Mouse (Mus musculus): ENCODE results near the gene Trafd1.

The Trafd1 gene

DNA sequence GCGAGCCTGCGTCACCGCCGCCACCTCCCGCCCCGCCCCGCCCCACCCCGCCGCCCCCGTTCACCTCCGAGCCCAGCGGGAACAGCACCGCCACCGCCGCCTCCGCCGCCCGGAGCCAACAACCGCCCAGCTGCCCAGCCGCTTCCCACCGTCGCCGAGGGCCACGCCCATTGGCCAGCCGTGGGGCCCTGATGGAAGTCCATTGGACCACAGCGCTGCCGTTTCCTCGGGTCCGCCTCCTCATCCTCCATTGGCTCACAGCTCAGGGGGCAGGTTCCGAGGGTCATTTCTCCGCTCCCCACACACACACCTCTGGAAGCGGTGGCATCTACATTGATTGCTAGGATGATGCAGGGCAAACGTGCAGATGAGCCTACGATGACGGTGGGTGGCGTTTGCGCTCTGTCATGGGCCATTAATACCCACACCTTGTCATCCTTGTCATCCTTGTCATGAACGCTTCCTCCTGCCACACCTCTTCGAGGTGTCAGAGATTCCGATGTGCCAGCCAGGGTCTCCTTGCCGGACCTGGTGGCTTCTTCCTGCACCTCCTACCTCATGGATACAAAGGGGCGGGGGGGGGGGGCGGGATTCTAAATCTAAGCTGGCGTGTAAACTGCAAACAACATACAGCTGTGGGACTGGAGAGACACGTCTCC, at the start of gene Trafd1:
Trafd1 (minus strand) TSS at position 172 of the 659 bp plus-strand sequence.
- peak; percentile 94 for DNase-seq (ENCODE audit: low read depth, low spot score)

DNA sequence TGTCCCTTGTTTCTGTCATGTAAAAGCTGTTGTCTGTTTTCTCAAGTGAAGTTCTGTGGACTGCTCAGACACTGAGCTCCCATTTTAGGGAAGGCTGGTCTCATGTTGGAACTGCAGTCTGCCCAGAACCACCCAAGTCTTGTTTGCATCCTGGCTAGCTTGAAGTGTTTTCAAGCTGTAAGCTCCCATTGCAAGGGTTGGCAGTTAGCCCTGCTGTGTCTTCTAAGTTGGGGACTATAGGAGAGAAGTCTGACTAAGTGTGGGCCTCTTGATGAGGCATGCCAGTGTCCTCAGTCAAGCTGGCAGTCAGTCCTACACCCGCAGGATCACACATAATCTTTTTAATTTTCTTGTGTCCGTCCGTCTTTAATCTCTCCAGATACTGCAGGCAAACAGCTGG, 43.5 kb upstream of the Trafd1 start:
- no peak for DNase-seq (ENCODE audit: low read depth, low spot score)

DNA sequence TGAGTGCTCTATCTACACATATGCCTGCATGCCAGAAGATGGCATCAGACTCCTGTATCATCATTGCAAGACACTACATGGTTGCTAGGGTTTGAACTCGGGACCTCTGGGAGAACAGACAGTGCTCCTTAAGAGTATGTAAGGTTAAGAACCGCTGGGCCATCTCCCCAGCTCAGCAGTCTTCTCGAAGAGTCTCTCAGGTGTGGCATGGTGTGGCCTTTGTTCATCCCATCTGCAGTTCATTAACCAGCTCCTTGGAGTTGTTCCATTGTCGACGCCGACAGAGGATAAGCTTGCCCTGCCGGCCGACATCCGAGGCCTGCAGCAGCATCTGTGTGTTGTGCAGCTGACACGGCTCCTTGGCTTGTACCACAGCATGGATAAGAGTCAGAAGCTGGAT, 37.9 kb upstream of the Trafd1 start:
- DNase-seq (ENCODE audit: low read depth, low spot score): no peak

DNA sequence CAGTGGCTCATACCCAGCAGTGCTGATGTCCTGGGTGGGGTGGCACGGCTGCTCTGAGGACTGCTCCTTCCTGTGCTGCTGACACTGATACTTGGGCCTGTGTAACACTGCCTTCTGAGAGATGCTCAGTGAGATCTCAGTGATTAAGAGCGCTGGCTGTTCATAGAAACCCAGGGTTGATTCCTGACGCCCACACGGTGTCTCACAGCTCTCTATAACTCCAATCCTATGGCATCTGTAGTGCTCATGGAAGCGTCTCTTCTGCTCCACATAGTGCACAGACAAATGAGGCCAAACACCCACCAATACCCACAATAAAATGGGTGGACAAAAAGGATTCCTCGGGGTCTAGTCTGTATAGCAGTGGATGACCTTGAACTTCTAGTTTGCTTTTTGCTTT, 37.4 kb upstream of the Trafd1 start:
- DNase-seq (ENCODE audit: low read depth, low spot score): no peak

DNA sequence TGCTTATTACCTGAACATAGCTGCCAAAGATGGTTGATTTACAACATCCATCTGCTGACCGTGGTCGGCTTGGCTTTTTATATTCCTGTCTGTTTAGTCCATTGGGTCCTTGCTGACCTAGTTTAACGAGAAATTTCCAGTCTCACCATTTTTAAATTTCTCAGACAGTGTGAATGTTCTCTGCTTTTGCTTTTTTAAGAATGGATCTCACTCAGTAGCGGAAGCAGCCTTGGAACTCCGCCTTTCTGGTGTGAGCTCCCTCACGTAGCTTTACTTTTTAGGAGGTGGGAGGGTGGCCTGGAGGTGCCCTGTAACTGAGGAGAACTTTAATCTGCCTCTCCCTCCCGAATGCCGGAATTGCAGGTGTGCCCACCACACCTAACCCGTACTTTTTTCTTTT, 35.3 kb upstream of the Trafd1 start:
- DNase-seq (ENCODE audit: low read depth, low spot score): no peak

DNA sequence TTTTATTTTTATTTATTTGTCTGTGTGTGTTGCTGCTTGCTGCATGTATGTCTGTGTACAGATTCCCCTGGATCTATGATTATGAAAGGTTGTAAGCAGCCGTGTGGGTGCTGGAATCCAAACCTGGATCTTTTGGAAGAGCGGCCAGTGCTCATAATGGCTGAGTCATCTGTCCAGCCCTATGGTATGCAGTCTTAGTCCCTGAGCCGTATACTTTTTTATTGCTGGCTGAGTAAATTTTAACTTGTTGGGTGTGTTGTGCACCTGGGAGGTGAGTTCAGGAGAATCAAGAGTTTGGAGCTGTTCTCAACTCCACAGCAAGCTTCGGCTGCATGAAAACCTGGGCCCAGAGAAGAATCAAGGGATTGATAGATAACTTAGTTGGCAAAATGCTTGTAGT, 25.5 kb upstream of the Trafd1 start:
- DNase-seq (ENCODE audit: low read depth, low spot score): no peak

DNA sequence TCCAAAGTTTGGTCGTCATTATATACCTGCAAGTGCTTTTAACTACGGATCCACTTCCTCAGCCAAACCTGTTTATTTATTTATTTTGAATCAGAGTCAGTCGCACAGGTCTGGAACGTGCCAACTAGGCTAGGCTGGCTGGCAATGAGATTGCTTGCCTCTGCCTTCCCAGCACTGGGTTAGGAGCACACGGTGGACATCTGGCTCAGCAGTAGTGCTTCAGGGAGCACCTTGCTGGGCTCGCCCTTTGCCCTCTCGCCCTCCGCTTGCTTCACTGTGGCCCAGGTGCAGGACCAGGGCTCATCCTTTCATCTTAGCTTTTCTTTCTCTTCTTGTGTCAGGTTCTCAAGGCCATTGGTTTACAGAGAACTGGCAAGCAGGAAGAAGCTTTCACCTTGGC, 22.4 kb upstream of the Trafd1 start:
- DNase-seq (ENCODE audit: low read depth, low spot score): no peak

DNA sequence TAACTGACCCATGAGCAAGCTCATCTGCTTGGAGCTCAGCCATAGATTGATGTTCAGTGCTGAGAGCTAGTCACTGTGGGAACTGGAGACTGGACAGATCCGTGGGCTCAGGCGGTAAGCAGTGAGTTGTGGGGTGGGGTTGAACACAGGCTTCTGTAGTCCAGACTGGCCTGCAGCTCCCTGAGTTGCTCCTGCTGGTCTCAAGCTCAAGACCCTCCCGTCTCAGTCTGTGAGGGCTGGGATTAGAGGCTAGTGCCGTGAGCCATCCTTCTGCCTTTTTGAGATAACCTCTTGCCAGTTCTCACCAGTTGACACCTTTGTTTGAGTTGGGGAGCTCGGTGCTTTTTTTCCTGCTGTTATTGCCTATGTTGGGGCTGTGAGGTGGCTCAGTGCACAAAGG, 15.4 kb upstream of the Trafd1 start:
- no peak for DNase-seq (ENCODE audit: low read depth, low spot score)

DNA sequence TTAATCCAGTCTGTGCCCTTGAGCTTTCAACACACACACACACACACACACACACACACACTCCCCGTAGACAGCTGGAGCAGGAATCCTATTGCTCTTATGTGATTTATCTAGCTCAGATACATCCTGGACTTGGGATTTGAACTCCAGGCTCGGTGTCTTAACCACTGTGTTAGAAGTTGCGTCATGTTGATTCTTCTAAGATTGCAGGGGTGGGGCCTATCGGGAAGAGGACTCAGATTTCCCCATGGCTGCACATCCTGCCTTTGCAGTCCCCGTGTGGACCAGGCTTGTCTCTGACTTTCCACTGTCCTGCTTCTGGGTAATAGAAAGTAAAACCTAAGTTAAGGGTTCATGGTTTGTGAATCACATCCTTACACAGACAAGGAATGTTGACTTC, 14.6 kb upstream of the Trafd1 start:
- no peak for DNase-seq (ENCODE audit: low read depth, low spot score)

DNA sequence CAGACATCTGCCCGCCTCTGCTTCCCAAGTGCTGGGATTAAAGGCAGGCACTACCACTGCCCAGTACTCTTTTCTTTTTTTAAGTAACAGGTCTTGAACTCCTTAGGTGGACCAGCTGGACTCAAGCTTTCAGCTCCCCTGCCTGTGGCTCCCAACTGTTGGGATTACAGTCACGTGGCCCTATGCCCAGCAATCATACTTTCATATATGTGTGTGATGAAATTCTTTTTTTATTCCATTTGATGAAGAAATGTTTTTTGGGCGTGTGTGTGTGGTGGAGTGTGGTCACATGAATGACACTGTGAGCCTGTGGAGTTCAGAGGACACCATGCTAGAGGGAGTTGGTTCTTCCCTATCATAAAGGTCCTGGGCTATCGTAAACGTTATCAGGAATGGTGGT, 14.1 kb upstream of the Trafd1 start:
- no peak for DNase-seq (ENCODE audit: low read depth, low spot score)

DNA sequence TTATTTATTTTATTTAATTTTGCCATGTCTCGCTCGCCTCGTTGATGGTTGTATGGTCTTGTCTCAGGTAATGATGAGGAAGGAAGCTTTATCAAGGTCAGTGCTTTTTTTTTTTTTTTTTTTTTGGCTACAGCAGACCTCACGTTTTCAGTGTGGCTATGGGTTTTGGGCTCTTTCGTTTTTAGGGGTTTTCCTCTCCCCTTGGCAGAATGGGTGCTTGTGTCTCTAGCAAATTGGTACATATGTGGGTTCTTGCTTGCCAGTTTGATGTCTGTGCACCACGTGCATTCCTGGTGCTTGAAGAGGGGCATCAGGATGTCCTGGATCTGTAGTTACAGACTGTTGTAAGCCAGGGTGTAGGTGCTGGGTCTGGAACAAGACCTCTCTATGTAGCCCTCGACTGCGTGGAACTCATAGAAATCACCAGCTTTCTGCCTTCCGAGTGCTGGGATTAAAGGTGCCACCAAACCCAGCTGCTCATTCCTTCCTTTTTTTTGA, 13.6 kb upstream of the Trafd1 start:
- DNase-seq (ENCODE audit: low read depth, low spot score): no peak

DNA sequence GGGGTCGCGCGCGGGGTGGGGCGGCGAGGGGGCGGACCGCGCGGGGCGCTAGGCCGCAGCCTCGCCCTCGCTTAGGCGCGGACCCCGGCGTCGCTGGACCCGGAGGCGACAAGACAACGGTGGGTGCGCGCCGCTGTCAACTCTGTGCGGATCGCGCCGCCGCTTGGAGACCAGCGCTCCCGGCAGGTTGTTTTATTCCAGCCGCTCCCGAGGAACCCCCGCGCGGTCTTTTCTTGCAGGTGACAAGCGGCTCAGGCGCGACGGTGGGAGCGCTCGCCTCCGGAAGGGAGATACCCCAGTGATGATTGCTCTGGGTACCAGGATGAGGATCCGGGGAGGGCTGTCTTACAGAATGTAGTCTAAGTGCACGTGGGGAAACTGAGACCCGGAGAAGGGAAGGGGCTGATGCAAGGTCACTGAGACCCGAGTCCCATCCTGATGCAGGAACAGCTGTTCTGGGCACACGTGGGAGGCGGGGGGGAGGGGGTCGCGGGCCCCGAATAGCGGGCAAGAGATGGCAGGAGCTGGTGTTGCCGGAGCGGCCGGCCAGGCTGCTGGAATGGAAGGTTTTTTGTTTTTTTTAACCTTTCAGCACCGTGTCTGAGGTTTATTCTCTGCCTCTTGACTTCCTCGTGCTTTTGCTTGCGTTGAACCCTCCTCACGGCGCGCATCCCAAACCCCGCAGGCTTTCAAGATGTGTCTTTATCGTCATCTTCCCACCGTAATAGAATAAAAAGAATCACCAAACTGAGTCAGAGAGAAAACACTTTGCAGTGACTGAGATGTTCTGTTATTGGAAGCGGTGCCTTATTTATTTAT, 12.9 kb upstream of the Trafd1 start:
- peak; percentile 52 for DNase-seq (ENCODE audit: low read depth, low spot score)

DNA sequence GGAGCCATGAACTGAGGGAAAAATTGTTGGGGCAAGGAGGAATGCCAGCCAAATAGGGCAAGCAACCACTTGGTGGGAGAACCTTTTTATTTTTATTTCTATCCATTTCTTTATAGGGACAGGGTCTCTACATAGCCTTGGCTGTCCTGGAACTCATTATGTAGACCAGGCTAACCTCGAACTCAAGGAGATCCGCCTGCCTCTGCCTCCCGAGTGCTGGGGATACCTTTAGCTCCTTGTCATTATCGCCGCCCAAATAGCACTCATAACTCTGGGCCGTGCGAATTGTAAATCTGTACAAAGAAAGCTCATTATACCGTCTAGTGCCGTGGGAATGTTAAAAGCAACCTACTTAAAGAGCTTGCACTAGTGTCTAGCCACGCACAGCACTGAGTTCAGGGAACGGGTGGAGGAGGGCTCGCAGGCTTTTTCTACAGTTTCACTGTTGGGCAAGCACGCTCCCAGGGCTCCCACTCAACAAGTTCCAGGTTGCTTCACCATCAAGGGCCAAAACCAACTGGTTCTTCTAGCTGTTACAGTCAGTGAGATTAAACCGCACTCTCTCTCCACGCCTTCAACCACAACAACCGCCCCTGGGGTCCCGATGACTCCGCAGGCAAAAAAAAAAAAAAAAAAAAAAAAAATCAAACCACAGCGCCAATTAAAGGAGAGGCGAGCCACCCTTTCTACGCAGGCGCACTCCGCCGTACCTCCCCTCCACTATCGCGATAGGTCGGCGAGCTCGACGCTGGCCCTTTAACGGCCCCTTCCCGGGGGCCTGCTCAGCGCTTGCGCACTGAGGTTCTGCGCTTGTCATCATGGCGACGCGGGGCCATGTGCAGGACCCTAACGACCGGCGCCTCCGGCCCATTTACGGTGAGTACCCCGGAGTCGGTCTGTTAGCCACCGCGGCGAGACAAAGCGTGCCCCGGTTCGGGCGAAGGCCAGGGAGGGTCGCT, 12.0 kb upstream of the Trafd1 start, which contains the start of gene Naa25:
Naa25 (plus strand) TSS at position 750 of the 959 bp plus-strand sequence.
- DNase-seq (ENCODE audit: low read depth, low spot score): peak; percentile 98

DNA sequence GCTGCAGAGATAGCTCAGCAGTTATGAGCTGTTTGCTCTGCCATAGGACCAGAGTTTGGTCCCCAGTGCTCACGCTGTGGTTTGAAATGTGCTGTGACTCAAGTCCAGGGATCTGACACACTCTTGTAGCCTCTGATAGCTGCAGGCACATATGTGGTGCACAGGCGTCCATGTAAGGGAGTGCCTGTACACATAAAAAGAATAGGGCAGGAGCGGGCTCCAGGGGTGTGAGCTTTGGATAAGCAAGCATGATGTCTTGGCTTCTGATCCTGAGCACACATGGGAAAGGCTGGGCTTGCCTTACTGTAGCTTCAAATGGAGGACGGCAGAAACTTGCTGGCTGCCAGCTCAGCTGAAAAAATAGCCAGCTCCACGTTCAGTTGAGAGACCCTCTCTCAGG, 10.2 kb upstream of the Trafd1 start:
- no peak for DNase-seq (ENCODE audit: low read depth, low spot score)

DNA sequence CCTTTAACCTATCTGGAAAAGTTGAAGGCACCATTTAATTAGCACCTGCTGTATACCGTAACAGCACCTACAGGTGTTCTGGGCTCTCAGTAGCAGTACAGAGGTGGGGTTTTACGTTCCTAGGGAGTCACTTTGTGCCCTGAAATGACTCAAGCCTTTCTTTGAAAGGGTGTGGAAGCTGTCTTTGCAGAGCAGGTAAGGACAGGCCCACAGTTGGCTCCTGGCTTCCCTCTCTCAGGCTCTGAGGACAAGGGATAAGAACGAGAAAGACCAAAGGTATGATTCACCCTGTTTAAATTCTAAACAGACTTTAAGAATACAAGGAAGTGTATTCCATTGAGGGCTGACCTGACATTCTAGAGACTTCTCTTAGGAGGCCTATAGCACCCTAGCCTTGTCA, 8.0 kb upstream of the Trafd1 start:
- DNase-seq (ENCODE audit: low read depth, low spot score): no peak

DNA sequence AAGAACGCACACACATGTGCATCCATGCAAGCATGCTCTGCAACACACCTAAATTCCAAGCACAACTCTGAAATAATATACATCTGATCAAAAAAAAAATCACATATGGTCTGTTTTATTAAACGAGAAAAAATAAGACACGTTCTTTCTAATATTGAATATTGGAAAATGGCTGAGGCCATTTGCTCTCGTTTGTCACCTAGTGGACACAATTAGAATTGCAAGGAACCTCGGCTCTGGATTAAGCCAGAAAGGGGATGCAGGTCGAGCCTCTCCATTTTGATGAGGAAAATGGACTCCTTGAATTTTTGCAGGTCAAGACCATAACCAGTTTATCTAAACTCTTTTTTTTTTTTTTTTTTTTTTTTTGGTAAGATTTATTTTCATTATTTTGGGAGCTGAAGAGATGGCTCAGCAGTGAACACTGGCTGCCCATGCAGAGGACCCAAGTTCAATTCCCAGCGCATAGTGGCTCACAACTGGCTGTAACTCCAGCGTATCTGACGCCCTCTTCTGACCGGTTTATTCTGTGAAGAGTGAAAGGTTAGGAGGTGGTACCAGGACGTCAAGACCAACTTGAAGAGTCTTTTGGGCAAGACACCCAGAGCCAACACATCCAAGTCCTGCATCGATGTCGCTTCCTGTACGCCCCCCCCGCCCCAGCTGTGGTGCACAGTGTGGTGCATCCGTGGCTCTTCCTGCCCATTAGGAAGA, 7.4 kb upstream of the Trafd1 start:
- DNase-seq (ENCODE audit: low read depth, low spot score): peak; percentile 64

DNA sequence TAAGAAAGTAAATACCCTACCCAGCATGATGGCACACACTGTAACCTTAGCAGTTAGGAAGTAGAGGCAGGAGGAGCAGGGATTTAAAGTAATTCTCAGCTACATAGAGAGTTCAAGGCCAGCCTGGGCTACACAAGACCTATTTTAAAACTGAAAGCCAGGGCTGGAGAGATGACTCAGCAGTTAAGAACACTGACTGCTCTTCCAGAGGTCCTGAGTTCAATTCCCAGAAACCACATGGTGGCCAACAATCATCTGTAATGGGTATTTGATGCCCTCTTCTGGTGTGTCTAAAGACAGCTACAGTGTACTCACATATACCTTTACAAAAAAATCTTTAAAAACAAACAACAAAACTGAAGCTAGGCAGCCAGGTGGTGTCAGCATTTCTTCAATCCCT, 4.3 kb upstream of the Trafd1 start:
- DNase-seq (ENCODE audit: low read depth, low spot score): no peak

DNA sequence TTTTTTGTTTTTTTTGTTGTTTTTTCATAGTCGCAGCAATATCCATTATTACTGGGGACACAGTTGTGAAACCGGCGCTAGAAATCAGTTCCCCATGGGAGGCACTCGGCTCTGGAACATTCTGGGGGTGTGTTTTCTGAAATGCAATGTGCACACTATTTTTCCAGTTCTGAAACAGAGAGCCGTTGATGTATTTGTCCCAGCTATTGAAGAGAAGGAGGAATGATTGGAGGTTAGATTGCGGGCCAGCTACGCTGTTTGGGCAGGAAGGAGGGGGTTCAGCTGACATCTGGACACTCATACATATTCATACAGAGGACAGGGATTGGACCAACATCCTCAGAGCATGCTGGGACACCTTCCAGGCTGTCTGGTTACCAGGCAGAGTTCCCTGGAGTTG, 3.7 kb upstream of the Trafd1 start:
- no peak for DNase-seq (ENCODE audit: low read depth, low spot score)

DNA sequence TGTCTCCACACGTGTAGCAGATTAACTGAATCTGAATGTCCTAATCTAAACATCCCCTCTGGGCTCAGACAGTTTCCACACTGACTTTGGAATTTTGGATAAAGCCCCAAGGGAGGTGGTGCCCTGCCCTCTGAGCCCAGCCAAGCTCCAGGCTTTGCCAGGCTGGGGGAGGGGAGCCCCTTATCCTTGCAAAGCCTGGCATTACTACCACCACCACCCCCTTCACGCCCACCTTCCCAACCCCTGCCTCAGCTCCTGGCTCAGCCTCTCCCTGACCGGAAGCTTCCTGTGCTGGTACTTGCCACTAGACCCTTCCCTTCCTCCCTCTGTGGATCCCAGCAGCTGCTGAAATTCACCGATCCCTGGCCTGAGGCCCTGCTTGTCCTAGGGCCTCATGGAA, 1.7 kb upstream of the Trafd1 start:
- DNase-seq (ENCODE audit: low read depth, low spot score): no peak

DNA sequence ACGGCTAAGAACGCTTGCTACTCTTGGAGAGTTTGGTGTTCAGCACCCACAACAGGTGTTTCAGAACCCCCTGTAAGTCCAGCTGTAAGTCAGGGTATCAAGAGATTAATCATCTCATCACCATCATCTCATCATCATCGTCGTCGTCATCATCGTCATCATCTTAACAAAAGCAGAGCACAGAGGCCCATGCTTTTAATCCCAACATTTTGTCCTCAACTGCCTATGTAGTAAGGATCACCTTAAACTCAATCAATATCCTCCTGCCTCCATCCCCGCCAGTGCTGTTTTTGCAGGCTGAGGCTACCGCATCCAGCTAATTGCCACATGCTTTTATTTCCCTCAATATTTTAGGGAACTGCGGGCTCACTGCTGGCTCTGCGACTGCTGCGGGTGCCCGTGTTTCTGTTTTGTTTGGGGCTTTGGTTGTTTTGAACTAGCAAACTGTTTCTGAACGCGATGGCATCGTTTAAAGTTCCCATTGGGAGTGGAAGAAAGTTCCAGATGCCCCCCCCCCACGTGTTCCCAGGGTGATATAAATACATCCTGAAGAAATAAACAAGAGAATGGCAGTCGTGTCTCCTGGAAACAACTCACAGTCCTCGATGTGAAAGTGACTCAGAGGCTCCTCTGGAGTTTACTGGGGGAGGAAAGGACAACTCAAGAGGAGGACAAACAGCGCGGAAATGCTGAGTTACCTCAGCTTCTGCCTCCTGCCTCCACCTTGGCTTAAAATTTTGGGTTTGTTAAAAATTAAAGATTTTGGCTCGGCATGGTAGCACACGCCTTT, 883 bp upstream of the Trafd1 start:
- DNase-seq (ENCODE audit: low read depth, low spot score): no peak

All from mesoderm, embryonic 11.5 days (tissue).